Mouse (Mus musculus): ENCODE data around the gene Tm4sf20.

The Tm4sf20 gene

DNA sequence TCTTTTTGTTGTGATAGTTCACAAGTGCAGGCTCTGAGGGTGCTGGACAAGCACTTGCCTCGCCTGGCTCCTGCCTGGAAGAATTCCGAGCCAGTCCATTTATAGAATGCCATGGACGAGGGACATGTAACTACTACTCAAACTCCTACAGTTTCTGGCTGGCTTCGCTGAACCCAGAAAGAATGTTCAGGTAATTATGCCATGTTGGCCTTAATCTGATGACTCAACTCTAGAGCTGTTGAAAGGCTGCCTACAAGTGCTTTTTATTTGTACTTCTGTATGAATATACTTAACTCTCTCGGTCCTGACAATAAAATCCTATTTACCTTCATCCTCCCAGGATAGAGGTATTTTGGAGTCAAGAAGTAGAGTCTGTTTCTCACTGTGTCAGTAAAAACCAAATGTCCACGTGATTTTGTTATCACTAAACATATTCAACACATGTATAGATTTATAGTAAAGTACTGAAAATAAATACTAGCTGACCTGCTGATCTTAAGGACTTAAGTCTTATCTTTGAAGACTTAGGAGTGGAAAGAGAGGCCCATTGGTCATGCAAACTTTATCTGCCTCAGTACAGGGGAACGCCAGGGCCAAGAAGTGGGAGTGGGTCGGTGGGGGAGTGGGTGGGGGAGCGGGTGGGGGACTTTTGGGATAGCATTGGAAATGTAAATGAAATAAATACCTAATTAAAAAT is 50.3 kb downstream of the Tm4sf20 start:
- no peak for DNase-seq (ENCODE audit: low read depth, low spot score)

Data from mesoderm, embryonic 11.5 days (tissue).